Mouse (Mus musculus) gastrocnemius, postnatal 14 days (tissue): ENCODE results near the gene Lelp1. TPM values are rescaled to one million over a fixed set of nuclear protein-coding genes. Genes with fewer than 3 reads are reported as not detected.

Source experiments
- DNase-seq: peaks from one replicate; pipeline ENCODE4 v3.0.0; 2021; ENCODE audit warnings: mixed read lengths
- intact Hi-C: fragments of 180-260 bp; cut with DNase I; formaldehyde crosslinking; loops from one replicate; pipeline ENCODE4 v1.15.1; 2025; ENCODE audit warnings: low total_unique reads
- long read RNA-seq, 2 experiments: library from polyadenylated mRNA; stranded (forward); transcript quantifications; one replicate each; pipeline ENCODE4 v2.0.0; 2021
- total RNA-seq, 2 experiments: library from RNA; stranded (reverse); gene quantifications; 2 replicates each; pipeline ENCODE4 v1.2.3; 2021

The Lelp1 gene
- total RNA-seq = not detected
- long read RNA-seq, experiment 1 = 0 reads
- long read RNA-seq, experiment 2 = 0 reads

- no peak for DNase-seq
- intact Hi-C loops = no loop called here
Measured at GRCm38 (mm10) chr3:92142644-92143043, at the start of gene Lelp1. Lelp1 (minus strand) TSS chr3:92142744.

GRCm38 (mm10) chr3:92176880-92177279 lies 34.3 kb upstream of the Lelp1 start:
- intact Hi-C loops = no loop called here
- no peak for DNase-seq

- intact Hi-C loops = no loop called here
- DNase-seq = no peak
Measured at GRCm38 (mm10) chr3:92169847-92170246, 27.3 kb upstream of the Lelp1 start.

GRCm38 (mm10) chr3:92153322-92153721 lies 10.8 kb upstream of the Lelp1 start:
- intact Hi-C loops = no loop called here
- no peak for DNase-seq

- DNase-seq = no peak
Measured at GRCm38 (mm10) chr3:92150631-92151277, 8.2 kb upstream of the Lelp1 start.

GRCm38 (mm10) chr3:92147913-92148312 lies 5.4 kb upstream of the Lelp1 start:
- intact Hi-C loops = no loop called here
- no peak for DNase-seq

More at GRCm38 (mm10) chr3:92150631-92151277, 8.2 kb upstream of the Lelp1 start:
- intact Hi-C loops = no loop called here

GRCm38 (mm10) chr3:92147420-92147819 lies 4.9 kb upstream of the Lelp1 start:
- DNase-seq = no peak
- intact Hi-C loops = no loop called here

- DNase-seq = no peak
- intact Hi-C loops = no loop called here
Measured at GRCm38 (mm10) chr3:92123847-92124246, 18.7 kb downstream of the Lelp1 start, which contains the start of gene Prr9. Prr9 (minus strand) TSS chr3:92123947.

GRCm38 (mm10) chr3:92120902-92121301 lies 21.6 kb downstream of the Lelp1 start:
- intact Hi-C loops = no loop called here
- DNase-seq = no peak

- intact Hi-C loops = no loop called here
- DNase-seq = no peak
Measured at GRCm38 (mm10) chr3:92117930-92118329, 24.6 kb downstream of the Lelp1 start.

GRCm38 (mm10) chr3:92111526-92111925 lies 31.0 kb downstream of the Lelp1 start:
- intact Hi-C loops = no loop called here
- no peak for DNase-seq

GRCm38 (mm10) chr3:92110790-92111189 lies 31.8 kb downstream of the Lelp1 start:
- no peak for DNase-seq
- intact Hi-C loops = no loop called here

- DNase-seq = no peak
- intact Hi-C loops = no loop called here
Measured at GRCm38 (mm10) chr3:92106582-92106981, 36.0 kb downstream of the Lelp1 start.

Other genes with a start within 250 kb of the Lelp1 start
- not detected for gene Pglyrp3, start 128.2 kb downstream of the Lelp1 start, total RNA-seq
- not detected for gene Lor, start 59.6 kb downstream of the Lelp1 start, total RNA-seq
- not detected for gene Prr9, start 18.8 kb downstream of the Lelp1 start, total RNA-seq
- not detected for gene Sprr2a1, start 73.1 kb upstream of the Lelp1 start, total RNA-seq
- gene Sprr2a2, start 73.2 kb upstream of the Lelp1 start, total RNA-seq = not detected
- gene Sprr2a3, start 142.7 kb upstream of the Lelp1 start, total RNA-seq = not detected
- gene Sprr2b, start 173.9 kb upstream of the Lelp1 start, total RNA-seq = not detected
- not detected for gene Sprr2d, start 196.4 kb upstream of the Lelp1 start, total RNA-seq
- gene Sprr2e, start 209.4 kb upstream of the Lelp1 start, total RNA-seq = not detected
- gene Sprr2f, start 222.4 kb upstream of the Lelp1 start, total RNA-seq = not detected
- not detected for gene Sprr2h, start 242.9 kb upstream of the Lelp1 start, total RNA-seq